ENCODE assay signal across 8 mouse cellular contexts in the genomic region with DNA sequence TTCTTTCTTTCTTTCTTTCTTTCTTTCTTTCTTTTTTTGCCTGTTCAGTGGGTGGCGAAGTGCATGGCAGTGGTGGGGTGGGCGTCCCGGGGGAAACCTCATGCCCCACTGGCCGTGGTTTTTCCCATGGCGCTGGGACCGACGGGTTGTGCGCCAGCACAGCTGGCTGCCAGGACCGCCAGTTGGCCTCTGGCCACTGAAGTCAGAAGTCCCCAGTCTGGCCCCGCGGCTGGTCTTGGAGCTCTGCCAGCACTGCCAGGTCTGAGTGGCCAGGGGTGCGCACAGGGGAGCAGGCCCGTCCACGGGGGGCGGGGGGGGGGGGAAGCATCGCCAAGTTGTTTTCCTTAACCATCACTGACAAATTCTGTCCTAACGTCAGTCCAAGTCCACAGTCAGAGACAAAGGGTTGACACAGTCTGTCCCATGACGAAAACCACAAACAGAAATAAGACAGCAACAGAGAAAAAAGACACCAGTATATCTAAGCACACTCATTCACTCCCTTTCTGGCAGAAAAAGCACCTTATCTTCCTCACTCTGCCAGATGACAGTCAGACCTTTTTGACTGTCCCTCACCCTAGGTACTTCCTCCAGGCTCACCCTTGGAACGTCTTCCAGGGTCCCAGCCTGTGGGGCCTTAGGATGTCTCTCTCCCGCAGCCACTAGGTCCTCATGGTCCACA.
DNase-seq lines count a peak whose midpoint lies in the region; ATAC-seq and TF ChIP-seq lines count a peak whose summit lies in the region.

No protein-coding gene starts in this region.

- TF ChIP-seq CTCF in bone marrow, adult 2 months (IDR thresholded peaks at IDR 0.05; ENCODE audit: control insufficient read depth, insufficient read depth, low read length), result no peak
- TF ChIP-seq CTCF in midbrain, postnatal 0 days (IDR thresholded peaks at IDR 0.05), result no peak

- peak; percentile 26 for DNase-seq in embryo, embryonic 11 days
- DNase-seq in embryo, embryonic 9.5 days (ENCODE audit: extremely low spot score), result no peak
- peak; percentile 74 for DNase-seq in gastrocnemius, postnatal 10 days
- peak; percentile 50 for DNase-seq in midbrain, postnatal 0 days (ENCODE audit: low spot score)
- no peak for DNase-seq in left cerebral cortex, postnatal 36 days (ENCODE audit: low spot score in 2 of 2)

- H3K9me3 ChIP-seq in hindbrain, embryonic 16.5 days (ENCODE audit: control insufficient read depth, low read length), result no peaks in the 10 kb centered on the region
- H3K9me3 ChIP-seq in liver, embryonic 12.5 days (replicated peaks), result no peaks in the 10 kb centered on the region
- no peaks in the 10 kb centered on the region for H3K9me3 ChIP-seq in midbrain, postnatal 0 days (ENCODE audit: low read length)

- H3K4me3 ChIP-seq in bone marrow, adult 2 months (replicated peaks; ENCODE audit: control insufficient read depth, low read depth, low read length), result peak overlapping the region; percentile 33
- peak overlapping the region; percentile 35 for H3K4me3 ChIP-seq in hindbrain, embryonic 16.5 days (ENCODE audit: low read length)
- peak overlapping the region; percentile 50 for H3K4me3 ChIP-seq in liver, embryonic 12.5 days
- H3K4me3 ChIP-seq in midbrain, postnatal 0 days (ENCODE audit: low read depth, low read length), result peak overlapping the region; percentile 24; the same call in 1 of the 2 replicates

- peak; percentile 76; the same call in 1 of the 2 replicates for ATAC-seq in hindbrain, embryonic 16.5 days
- ATAC-seq in liver, embryonic 12.5 days, result no peak
- ATAC-seq in midbrain, postnatal 0 days (ENCODE audit: low FRiP score), result peak; percentile 68; the same call in 1 of the 2 replicates

- H3K27me3 ChIP-seq in hindbrain, embryonic 16.5 days (replicated peaks; ENCODE audit: control insufficient read depth, insufficient read depth, low read length), result no peaks in the 10 kb centered on the region
- no peaks in the 10 kb centered on the region for H3K27me3 ChIP-seq in liver, embryonic 12.5 days (replicated peaks)
- H3K27me3 ChIP-seq in midbrain, postnatal 0 days (ENCODE audit: insufficient read depth, low read length), result no peaks in the 10 kb centered on the region

- H3K4me2 ChIP-seq in hindbrain, embryonic 16.5 days (ENCODE audit: low read length), result peak overlapping the region; percentile 68
- H3K4me2 ChIP-seq in liver, embryonic 12.5 days, result peak overlapping the region; percentile 68
- H3K4me2 ChIP-seq in midbrain, postnatal 0 days (ENCODE audit: low read depth, low read length, poor library complexity, severe bottlenecking), result peak overlapping the region; percentile 54

- no peaks in the 10 kb centered on the region for H3K4me1 ChIP-seq in bone marrow, adult 2 months (ENCODE audit: control insufficient read depth, insufficient read depth, low read length)
- H3K4me1 ChIP-seq in hindbrain, embryonic 16.5 days (ENCODE audit: control insufficient read depth, insufficient read depth, low read depth, low read length), result no peaks in the 10 kb centered on the region
- H3K4me1 ChIP-seq in liver, embryonic 12.5 days, result peaks cover 6% of the 10 kb centered on the region
- H3K4me1 ChIP-seq in midbrain, postnatal 0 days (ENCODE audit: insufficient read depth, low read length), result no peaks in the 10 kb centered on the region

- no peak overlapping the region for H3K27ac ChIP-seq in bone marrow, adult 2 months (ENCODE audit: control insufficient read depth, insufficient read depth, low read depth, low read length, poor library complexity)
- no peak overlapping the region for H3K27ac ChIP-seq in hindbrain, embryonic 16.5 days (ENCODE audit: low read depth, low read length)
- no peak overlapping the region for H3K27ac ChIP-seq in liver, embryonic 12.5 days
- no peak overlapping the region for H3K27ac ChIP-seq in midbrain, postnatal 0 days (ENCODE audit: low read depth, low read length)

- 0 out of 2 replicates have a peak overlapping the region, but pooled peaks have one; percentile 38 for H3K9ac ChIP-seq in hindbrain, embryonic 16.5 days (ENCODE audit: low read depth, low read length)
- peak overlapping the region; percentile 41; the same call in 1 of the 2 replicates for H3K9ac ChIP-seq in liver, embryonic 12.5 days
- no peak overlapping the region for H3K9ac ChIP-seq in midbrain, postnatal 0 days (replicated peaks; ENCODE audit: low read length, poor library complexity, severe bottlenecking)

- WGBS in bone marrow, adult 2 months, result 38% methylated on average over 19 of the region's 20 CpGs
- WGBS in hindbrain, embryonic 16.5 days, result 55% methylated on average over 20 of the region's 20 CpGs
- WGBS in liver, embryonic 12.5 days (ENCODE audit: insufficient replicate concordance), result 49% methylated on average over 17 of the region's 20 CpGs
- WGBS in midbrain, postnatal 0 days, result 64% methylated on average over 20 of the region's 20 CpGs

- intact Hi-C loops in left cerebral cortex, postnatal 36 days (cut with DNase I), result no loop called here

- no peaks in the 10 kb centered on the region for H3K36me3 ChIP-seq in hindbrain, embryonic 16.5 days (ENCODE audit: control insufficient read depth, insufficient read depth, low read length)
- H3K36me3 ChIP-seq in liver, embryonic 12.5 days, result no peaks in the 10 kb centered on the region
- no peaks in the 10 kb centered on the region for H3K36me3 ChIP-seq in midbrain, postnatal 0 days (ENCODE audit: insufficient read depth, low read length)

- no peak for TF ChIP-seq POLR2A in bone marrow, adult 2 months (IDR thresholded peaks at IDR 0.05; ENCODE audit: borderline replicate concordance, control insufficient read depth, low read depth, low read length)

Comparison
In these comparisons a context has a peak if more than half of its experiments do, and no peak if none do; other contexts are left out.
1. DNase-seq: peak in embryo, embryonic 11 days (single experiment), gastrocnemius, postnatal 10 days (single experiment) and midbrain, postnatal 0 days (single experiment); none in embryo, embryonic 9.5 days (single experiment) and left cerebral cortex, postnatal 36 days (0 of 2).
2. Peak in every context shown above with its lines, with median percentiles within 50 percentile points of each other: H3K4me3 ChIP-seq and H3K4me2 ChIP-seq.